Mouse (Mus musculus) intestine, embryonic 15.5 days (tissue): ENCODE results near the gene Wdr54. TPM values are rescaled to one million over a fixed set of nuclear protein-coding genes. Genes with fewer than 3 reads are reported as not detected.

ENCODE experiments used
- ATAC-seq: fragments of 200-750 bp; cut with Nextera tagmentation; 2 replicates; pipeline ENCODE4 v1.8.0; 2017; ENCODE audit warnings: moderate TSS enrichment, moderate library complexity
- H3K27ac ChIP-seq: fragments of 300-500 bp; sonication (generic); 2 replicates; pipeline ENCODE4 v1.5.1; 2015; ENCODE audit warnings: mild to moderate bottlenecking, inconsistent platforms
- H3K27me3 ChIP-seq: fragments of 300-500 bp; sonication (generic); replicated peaks from 2 replicates; pipeline ENCODE4 v1.6.1; 2015; ENCODE audit warnings: inconsistent platforms
- H3K36me3 ChIP-seq: fragments of 300-500 bp; sonication (generic); 2 replicates; pipeline ENCODE4 v1.6.1; 2015; ENCODE audit warnings: inconsistent platforms
- H3K4me1 ChIP-seq: fragments of 300-500 bp; sonication (generic); replicated peaks from 2 replicates; pipeline ENCODE4 v1.6.1; 2015; ENCODE audit warnings: inconsistent platforms
- H3K4me2 ChIP-seq: fragments of 300-500 bp; sonication (generic); replicated peaks from 2 replicates; pipeline ENCODE4 v1.6.1; 2015; ENCODE audit warnings: mild to moderate bottlenecking, inconsistent platforms
- H3K4me3 ChIP-seq: fragments of 300-500 bp; sonication (generic); replicated peaks from 2 replicates; pipeline ENCODE4 v1.5.1; 2015; ENCODE audit warnings: inconsistent platforms
- H3K9ac ChIP-seq: fragments of 300-500 bp; sonication (generic); 2 replicates; pipeline ENCODE4 v1.6.1; 2015; ENCODE audit warnings: inconsistent platforms
- H3K9me3 ChIP-seq: fragments of 300-500 bp; sonication (generic); 2 replicates; pipeline ENCODE4 v1.6.1; 2016; ENCODE audit warnings: inconsistent platforms
- WGBS: fragments of 180-500 bp; shearing (Covaris S2); methylation state at CpG from one replicate; pipeline ENCODE4 v1.1.7; 2015; 5-methylcytosine and 5-hydroxymethylcytosine counted together
- polyA plus RNA-seq: library from polyadenylated mRNA; unstranded; fragments of >200 nt; fragmentation: Nextera tagmentation; extraction: Ambion mirVana; gene quantifications from 2 replicates; pipeline ENCODE4 v1.2.1, GENCODE M21; 2015

Wdr54 gene
- polyA plus RNA-seq, 1 experiment from 2014 or later, result 3.9 TPM

- no peak overlapping the region for H3K4me2 ChIP-seq
- H3K4me1 ChIP-seq, result peaks cover 20% of the 10 kb centered on the region
- no peak overlapping the region for H3K4me3 ChIP-seq
- WGBS, result 83% methylated on average over 4 of the region's 4 CpGs
- no peak overlapping the region for H3K27ac ChIP-seq
- H3K9ac ChIP-seq, result no peak overlapping the region
- H3K36me3 ChIP-seq, result no peaks in the 10 kb centered on the region
- H3K9me3 ChIP-seq, result no peaks in the 10 kb centered on the region
- ATAC-seq, result no peak
- no peaks in the 10 kb centered on the region for H3K27me3 ChIP-seq
Observed at GRCm38 (mm10) chr6:83111510-83112136, 44.6 kb downstream of the Wdr54 start.

DNA sequence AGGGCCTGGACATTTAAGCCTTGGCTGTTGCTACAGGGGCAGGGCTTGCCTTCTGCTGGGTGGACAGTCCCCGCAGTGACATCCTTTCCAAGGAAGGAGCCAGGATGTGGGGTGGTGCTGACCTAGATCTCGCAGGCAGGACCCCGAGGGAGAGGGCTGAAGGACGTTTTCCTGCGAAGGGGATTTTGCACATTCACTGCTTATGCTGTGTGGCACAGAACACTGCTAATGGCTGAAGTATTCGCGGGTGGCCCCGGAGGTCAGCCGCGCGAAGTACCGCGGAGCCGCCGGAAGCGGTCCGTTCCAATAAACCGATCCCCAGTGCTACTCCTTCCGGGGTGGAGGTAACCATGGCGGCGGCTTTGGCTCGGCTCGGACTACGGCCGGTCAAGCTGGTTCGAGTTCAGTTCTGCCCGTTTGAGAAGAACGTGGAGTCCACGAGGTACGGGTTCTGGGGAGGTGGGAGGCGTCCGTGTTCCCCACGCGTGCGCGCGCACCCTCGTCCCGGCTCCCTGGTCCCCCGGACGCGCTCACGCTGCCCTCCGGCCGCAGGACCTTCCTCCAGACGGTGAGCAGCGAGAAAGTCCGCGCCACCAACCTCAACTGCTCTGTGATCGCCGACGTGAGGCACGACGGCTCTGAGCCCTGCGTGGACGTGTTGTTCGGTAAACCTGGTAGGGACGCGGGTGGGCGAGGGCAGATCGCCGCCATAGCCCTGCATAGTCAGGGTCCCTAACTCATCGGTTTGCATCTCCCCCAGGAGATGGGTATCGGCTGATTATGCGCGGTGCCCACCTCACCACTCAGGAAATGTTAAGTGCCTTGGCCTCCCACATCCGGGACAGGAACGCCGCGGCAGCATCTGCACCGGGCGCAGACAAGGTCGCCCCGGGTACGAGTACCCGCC lies 47.2 kb downstream of the Wdr54 start, which contains the start of gene Mrpl53:
TSS of gene Mrpl53 (plus strand) at position 279 of the 907 bp plus-strand sequence.
- ATAC-seq, result peak; percentile 91
- peak within 1 kb of the TSS; percentile 91 for H3K9ac ChIP-seq
- no peaks in the 10 kb centered on the region for H3K36me3 ChIP-seq
- H3K27me3 ChIP-seq, result no peaks in the 10 kb centered on the region
- no peaks in the 10 kb centered on the region for H3K9me3 ChIP-seq
- WGBS, result under 1% methylated on average over 76 of the region's 76 CpGs
- H3K4me2 ChIP-seq, result peak within 1 kb of the TSS; percentile 64
- H3K4me1 ChIP-seq, result peaks cover 12% of the 10 kb centered on the region
- H3K27ac ChIP-seq, result peak within 1 kb of the TSS; percentile 58
- peak within 1 kb of the TSS; percentile 80 for H3K4me3 ChIP-seq

- WGBS, result 36% methylated on average over 13 of the region's 13 CpGs
- peak; percentile 29 for ATAC-seq
- peak overlapping the region; percentile 58; the same call in 1 of the 2 replicates for H3K27ac ChIP-seq
Observed at GRCm38 (mm10) chr6:83107566-83108400, 48.4 kb downstream of the Wdr54 start.

GRCm38 (mm10) chr6:83104158-83104557 lies 52.0 kb downstream of the Wdr54 start:
- no peaks in the 10 kb centered on the region for H3K36me3 ChIP-seq

More at GRCm38 (mm10) chr6:83107566-83108400, 48.4 kb downstream of the Wdr54 start:
- Histone ChIP-seq H3K4me3 (peak overlapping the region; percentile 80), H3K36me3 (no peaks in the 10 kb centered on the region), H3K4me1 (peaks cover 20% of the 10 kb centered on the region), H3K9ac (no peak overlapping the region; the same call in 1 of the 2 replicates), H3K9me3 (no peaks in the 10 kb centered on the region), H3K4me2 (peak overlapping the region; percentile 64), H3K27me3 (no peaks in the 10 kb centered on the region)

GRCm38 (mm10) chr6:83103130-83103650 lies 53.0 kb downstream of the Wdr54 start:
- Histone ChIP-seq H3K36me3 (no peaks in the 10 kb centered on the region), H3K4me1 (peaks cover 23% of the 10 kb centered on the region), H3K27me3 (no peaks in the 10 kb centered on the region), H3K4me3 (peak overlapping the region; percentile 72; the same call in 1 of the 2 replicates), H3K27ac (peak overlapping the region; percentile 51; the same call in 1 of the 2 replicates), H3K9ac (no peak overlapping the region), H3K9me3 (no peaks in the 10 kb centered on the region), H3K4me2 (peak overlapping the region; percentile 100)
- peak; percentile 16; the same call in 1 of the 2 replicates for ATAC-seq
- WGBS, result 42% methylated on average over 11 of the region's 11 CpGs

More at GRCm38 (mm10) chr6:83104158-83104557, 52.0 kb downstream of the Wdr54 start:
- Histone ChIP-seq H3K27ac (no peak overlapping the region), H3K4me2 (no peak overlapping the region), H3K9me3 (no peaks in the 10 kb centered on the region), H3K9ac (no peak overlapping the region), H3K4me1 (peaks cover 24% of the 10 kb centered on the region), H3K4me3 (no peak overlapping the region), H3K27me3 (no peaks in the 10 kb centered on the region)
- WGBS, result 81% methylated on average over 4 of the region's 4 CpGs
- no peak for ATAC-seq

GRCm38 (mm10) chr6:83101688-83102556 lies 54.3 kb downstream of the Wdr54 start:
- Histone ChIP-seq H3K9me3 (no peaks in the 10 kb centered on the region), H3K9ac (peak overlapping the region; percentile 88), H3K27ac (peak overlapping the region; percentile 86), H3K36me3 (no peaks in the 10 kb centered on the region), H3K4me3 (peak overlapping the region; percentile 72), H3K27me3 (no peaks in the 10 kb centered on the region), H3K4me2 (peak overlapping the region; percentile 100), H3K4me1 (peaks cover 16% of the 10 kb centered on the region)
- WGBS, result under 1% methylated on average over 74 of the region's 74 CpGs
- peak; percentile 89 for ATAC-seq

GRCm38 (mm10) chr6:83101316-83101687 lies 54.9 kb downstream of the Wdr54 start, which contains the start of the genes Ccdc142 and Gm42688:
TSS of gene Ccdc142 (plus strand) at chr6:83101601.
TSS of gene Gm42688 (plus strand) at chr6:83101617.
- Histone ChIP-seq H3K36me3 (no peaks in the 10 kb centered on the region), H3K4me1 (peaks cover 16% of the 10 kb centered on the region), H3K27me3 (no peaks in the 10 kb centered on the region), H3K4me2 (peak within 1 kb of the TSS; percentile 100), H3K9ac (peak within 1 kb of the TSS; percentile 88), H3K4me3 (peak within 1 kb of the TSS; percentile 72), H3K9me3 (no peaks in the 10 kb centered on the region), H3K27ac (peak within 1 kb of the TSS; percentile 86)
- ATAC-seq, result peak; percentile 89
- under 1% methylated on average over 25 of the region's 25 CpGs for WGBS

Other genes with a start within 250 kb of the Wdr54 start
- 1.5 and 1.7 TPM in 2 replicates for gene Sema4f, start 216.6 kb downstream of the Wdr54 start, polyA plus RNA-seq
- gene M1ap, start 209.5 kb downstream of the Wdr54 start, polyA plus RNA-seq, result 0.26 and 0.78 TPM in 2 replicates
- gene Dok1, start 122.9 kb downstream of the Wdr54 start, polyA plus RNA-seq, result 9.7 and 9.8 TPM in 2 replicates
- 12.7 and 14.2 TPM in 2 replicates for gene Loxl3, start 122.2 kb downstream of the Wdr54 start, polyA plus RNA-seq
- gene Aup1, start 101.9 kb downstream of the Wdr54 start, polyA plus RNA-seq, result 212 and 228 TPM in 2 replicates
- gene Htra2, start 101.1 kb downstream of the Wdr54 start, polyA plus RNA-seq, result 72.2 and 86.5 TPM in 2 replicates
- gene Dqx1, start 98.6 kb downstream of the Wdr54 start, polyA plus RNA-seq, result 14.0 and 14.9 TPM in 2 replicates
- gene Tlx2, start 86.1 kb downstream of the Wdr54 start, polyA plus RNA-seq, result 18.1 and 22.5 TPM in 2 replicates
- 29.4 and 31.5 TPM in 2 replicates for gene Pcgf1, start 78.5 kb downstream of the Wdr54 start, polyA plus RNA-seq
- gene Lbx2, start 70.0 kb downstream of the Wdr54 start, polyA plus RNA-seq, result 0.35 and 0.49 TPM in 2 replicates
- 2.6 and 3.5 TPM in 2 replicates for gene Ccdc142, start 54.8 kb downstream of the Wdr54 start, polyA plus RNA-seq
- 2.3 and 2.4 TPM in 2 replicates for gene Gm42688, start 54.8 kb downstream of the Wdr54 start, polyA plus RNA-seq
- 123 and 135 TPM in 2 replicates for gene Mrpl53, start 47.4 kb downstream of the Wdr54 start, polyA plus RNA-seq
- 56.3 and 63.0 TPM in 2 replicates for gene Mogs, start 40.9 kb downstream of the Wdr54 start, polyA plus RNA-seq
- 79.6 and 89.1 TPM in 2 replicates for gene Wbp1, start 34.8 kb downstream of the Wdr54 start, polyA plus RNA-seq
- gene Ino80b, start 31.0 kb downstream of the Wdr54 start, polyA plus RNA-seq, result 9.0 and 9.4 TPM in 2 replicates
- gene Rtkn, start 20.9 kb downstream of the Wdr54 start, polyA plus RNA-seq, result 23.6 and 26.4 TPM in 2 replicates
- gene 1700003E16Rik, start within 50 bp of the Wdr54 start, polyA plus RNA-seq, result 1.4 and 2.0 TPM in 2 replicates
- 82.1 and 84.6 TPM in 2 replicates for gene Dctn1, start 9.5 kb upstream of the Wdr54 start, polyA plus RNA-seq
- gene Slc4a5, start 63.4 kb upstream of the Wdr54 start, polyA plus RNA-seq, result 0.39 and 0.41 TPM in 2 replicates
- gene Mthfd2, start 169.5 kb upstream of the Wdr54 start, polyA plus RNA-seq, result 38.4 and 42.0 TPM in 2 replicates
- 56.7 and 63.9 TPM in 2 replicates for gene Mob1a, start 169.6 kb upstream of the Wdr54 start, polyA plus RNA-seq
- gene Bola3, start 192.8 kb upstream of the Wdr54 start, polyA plus RNA-seq, result 183 and 188 TPM in 2 replicates